Mouse (Mus musculus) adrenal gland, postnatal 36 days (tissue): Measurements from ENCODE around the gene Slamf1. TPM values are rescaled to one million over a fixed set of nuclear protein-coding genes. Genes with fewer than 3 reads are reported as not detected.
A peak's percentile ranks its signal among the peaks of the same experiment; 100 is the strongest.

Experiments
- DNase-seq, 2 experiments: peaks; one replicate each; pipeline ENCODE4 v3.0.0; 2021; ENCODE audit warnings: mixed read lengths in 1 of 2
- long read RNA-seq, 2 experiments: library from polyadenylated mRNA; stranded (forward); transcript quantifications; one replicate each; pipeline ENCODE4 v2.0.0; 2021; ENCODE audit warnings: borderline sequencing depth in 2 of 2
- total RNA-seq, 2 experiments: library from RNA; stranded (reverse); gene quantifications; 2 replicates each; pipeline ENCODE4 v1.2.3; 2021

Gene Slamf1
- under 1 TPM; 0.13 to 0.16 TPM for total RNA-seq
- long read RNA-seq, experiment 1 = 0 reads
- long read RNA-seq, experiment 2 = 0 reads

GRCm38 (mm10) chr1:171766898-171767297 lies at the start of gene Slamf1:
Slamf1 (plus strand) TSS chr1:171767127.
- no peak for DNase-seq

GRCm38 (mm10) chr1:171731195-171731594 lies 35.7 kb upstream of the Slamf1 start:
- no peak for DNase-seq

GRCm38 (mm10) chr1:171734898-171735297 lies 32.0 kb upstream of the Slamf1 start:
- no peak for DNase-seq

GRCm38 (mm10) chr1:171748127-171748969 lies 18.6 kb upstream of the Slamf1 start:
- DNase-seq = no peak

GRCm38 (mm10) chr1:171761853-171762448 lies 5.0 kb upstream of the Slamf1 start:
- DNase-seq = no peak

- DNase-seq = no peak
Observed at GRCm38 (mm10) chr1:171770996-171771395, 4.1 kb downstream of the Slamf1 start.

GRCm38 (mm10) chr1:171772121-171772735 lies 5.3 kb downstream of the Slamf1 start:
- no peak for DNase-seq

- no peak for DNase-seq
Observed at GRCm38 (mm10) chr1:171773232-171773989, 6.5 kb downstream of the Slamf1 start.

GRCm38 (mm10) chr1:171774266-171774665 lies 7.3 kb downstream of the Slamf1 start:
- no peak for DNase-seq

- no peak for DNase-seq
Observed at GRCm38 (mm10) chr1:171774678-171775077, 7.8 kb downstream of the Slamf1 start.

- DNase-seq = no peak
Observed at GRCm38 (mm10) chr1:171775781-171776180, 8.9 kb downstream of the Slamf1 start.

GRCm38 (mm10) chr1:171777026-171777425 lies 10.1 kb downstream of the Slamf1 start:
- no peak for DNase-seq

- no peak for DNase-seq
Observed at GRCm38 (mm10) chr1:171782287-171782915, 15.5 kb downstream of the Slamf1 start.

- no peak for DNase-seq
Observed at GRCm38 (mm10) chr1:171785871-171786270, 18.9 kb downstream of the Slamf1 start.

GRCm38 (mm10) chr1:171787281-171788015 lies 20.5 kb downstream of the Slamf1 start:
- DNase-seq = no peak

- peak in 1 of 2 experiments; percentile 1 for DNase-seq
Observed at GRCm38 (mm10) chr1:171788461-171789283, 21.7 kb downstream of the Slamf1 start.

- no peak for DNase-seq
Observed at GRCm38 (mm10) chr1:171789407-171789806, 22.5 kb downstream of the Slamf1 start.

GRCm38 (mm10) chr1:171791491-171791890 lies 24.6 kb downstream of the Slamf1 start:
- DNase-seq = no peak

- DNase-seq = no peak
Observed at GRCm38 (mm10) chr1:171796185-171796584, 29.3 kb downstream of the Slamf1 start.

- DNase-seq = no peak
Observed at GRCm38 (mm10) chr1:171797840-171798239, 30.9 kb downstream of the Slamf1 start.
